Mouse (Mus musculus) gastrocnemius, postnatal 36 days (tissue): ENCODE measurements at regions not wholly inside any gene's neighbourhood (a gene's known extent, or its start where the extent isn't known, plus 50 kb on each side); places are given as distances from the start of the nearest gene placed in this dataset.

Source experiments
- DNase-seq, 2 experiments: peaks; one replicate each; pipeline ENCODE4 v3.0.0; 2022
- intact Hi-C: fragments of 180-260 bp; cut with DNase I; formaldehyde crosslinking; loops from one replicate; pipeline ENCODE4 v1.15.1; 2025

GRCm38 (mm10) chr1:137360688-137361570 is 400.7 kb upstream of the Nr5a2 start:
- no peak for DNase-seq
- intact Hi-C loops: no loop called here

- DNase-seq: no peak
- intact Hi-C loops: no loop called here
Observed at GRCm38 (mm10) chr1:137355941-137356512, 395.8 kb upstream of the Nr5a2 start.

- intact Hi-C loops: no loop called here
- DNase-seq: no peak
Observed at GRCm38 (mm10) chr1:137352390-137353027, 392.3 kb upstream of the Nr5a2 start.

- no peak for DNase-seq
- intact Hi-C loops: loop anchor here (10.0 kb wide), 1 partner anchor 591 kb away; no protein-coding TSS in a partner anchor
Observed at GRCm38 (mm10) chr1:137334137-137334536, 373.9 kb upstream of the Nr5a2 start.

GRCm38 (mm10) chr1:137332108-137332769 is 372.0 kb upstream of the Nr5a2 start:
- no peak for DNase-seq
- intact Hi-C loops: loop anchor here (10.0 kb wide), 1 partner anchor 593 kb away; no protein-coding TSS in a partner anchor

- intact Hi-C loops: loop anchor here (10.0 kb wide), 1 partner anchor 593 kb away; no protein-coding TSS in a partner anchor
- no peak for DNase-seq
Observed at GRCm38 (mm10) chr1:137331746-137332107, 371.5 kb upstream of the Nr5a2 start.

GRCm38 (mm10) chr1:137330634-137331033 is 370.4 kb upstream of the Nr5a2 start:
- intact Hi-C loops: loop anchor here (10.0 kb wide), 1 partner anchor 594 kb away; no protein-coding TSS in a partner anchor
- no peak for DNase-seq

- DNase-seq: no peak
- intact Hi-C loops: loop anchor here (10.0 kb wide), 1 partner anchor 721 kb away; no protein-coding TSS in a partner anchor
Observed at GRCm38 (mm10) chr1:137323884-137324594, 363.8 kb upstream of the Nr5a2 start.

- intact Hi-C loops: loop anchor here (10.0 kb wide), 1 partner anchor 722 kb away; no protein-coding TSS in a partner anchor
- DNase-seq: no peak
Observed at GRCm38 (mm10) chr1:137323035-137323680, 362.9 kb upstream of the Nr5a2 start.

GRCm38 (mm10) chr1:137302757-137303422 is 342.6 kb upstream of the Nr5a2 start:
- intact Hi-C loops: no loop called here
- DNase-seq: no peak

- intact Hi-C loops: no loop called here
- DNase-seq: no peak
Observed at GRCm38 (mm10) chr1:137297780-137298569, 337.7 kb upstream of the Nr5a2 start.

GRCm38 (mm10) chr1:137289456-137289855 is 329.2 kb upstream of the Nr5a2 start:
- DNase-seq: no peak
- intact Hi-C loops: no loop called here

GRCm38 (mm10) chr1:137283291-137283690 is 323.0 kb upstream of the Nr5a2 start:
- no peak for DNase-seq
- intact Hi-C loops: no loop called here

GRCm38 (mm10) chr1:137282457-137282856 is 322.2 kb upstream of the Nr5a2 start:
- intact Hi-C loops: no loop called here
- DNase-seq: no peak

GRCm38 (mm10) chr1:137280391-137281386 is 320.4 kb upstream of the Nr5a2 start:
- DNase-seq: no peak
- intact Hi-C loops: no loop called here

- DNase-seq: no peak
- intact Hi-C loops: loop anchor here (10.0 kb wide), 1 partner anchor 305 kb away; no protein-coding TSS in a partner anchor
Observed at GRCm38 (mm10) chr1:137279981-137280380, 319.7 kb upstream of the Nr5a2 start.
